Mouse (Mus musculus): ENCODE results near the gene Olfr214. TPM values are rescaled to one million over a fixed set of nuclear protein-coding genes. Genes with fewer than 3 reads are reported as not detected.

Olfr214 gene
- total RNA-seq (2023), result not detected

DNA sequence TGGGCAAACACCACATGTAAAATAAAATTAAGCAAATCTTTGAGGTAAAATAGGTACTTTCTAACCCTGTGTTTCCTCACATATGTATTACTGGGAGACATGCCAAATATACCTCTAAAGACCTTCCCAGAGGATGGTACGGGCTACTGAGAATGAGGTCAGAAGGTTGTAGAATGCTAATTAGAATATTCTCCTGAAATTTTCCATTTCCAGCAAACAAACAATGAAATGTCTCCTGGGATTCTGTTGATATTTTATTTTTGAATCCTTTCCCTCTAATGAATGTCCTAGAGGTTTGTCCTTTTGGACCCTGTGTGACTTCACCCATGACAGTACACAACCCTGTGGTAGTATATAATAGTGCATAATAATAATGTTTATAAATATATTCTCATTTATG, at the start of gene Olfr214:
Gene Olfr214, plus strand, starts transcription at position 301 of the 400 bp plus-strand sequence.

DNA sequence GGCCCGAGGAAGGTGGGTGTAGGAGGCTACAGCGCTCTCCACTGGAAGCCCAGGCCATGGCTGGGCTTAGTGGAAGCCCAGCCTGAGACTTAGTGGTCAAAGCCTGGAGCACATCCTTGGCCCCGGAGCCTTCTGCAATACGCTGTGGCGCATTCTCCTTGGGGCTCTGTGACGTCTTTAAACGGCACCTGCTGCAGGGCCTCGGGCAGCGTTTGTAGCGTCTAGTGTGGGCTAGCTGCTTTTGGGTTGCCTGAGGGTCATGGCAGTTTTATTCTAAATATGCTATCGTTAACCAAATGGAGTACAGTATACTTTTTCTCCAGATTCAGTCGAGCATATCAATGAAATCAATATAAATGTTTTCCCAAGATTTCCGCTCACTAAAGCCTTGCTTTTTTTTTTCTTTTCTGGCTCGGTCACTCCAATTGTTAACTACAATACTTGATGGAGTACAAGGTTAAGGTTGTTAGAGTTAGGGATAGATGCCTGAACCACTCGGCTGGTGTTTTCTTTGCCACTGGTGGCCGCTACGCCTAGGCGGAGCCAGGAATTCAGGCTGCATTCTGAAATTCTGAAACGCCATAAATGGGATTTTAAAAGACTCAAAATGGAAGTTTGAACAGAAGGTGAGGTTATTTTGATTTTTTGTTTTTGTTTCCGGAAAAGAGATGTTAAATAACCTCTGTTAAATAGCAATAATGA, 47.6 kb upstream of the Olfr214 start, which contains the start of gene Olfr212:
Gene Olfr212, plus strand, starts transcription at position 215 of the 702 bp plus-strand sequence.

DNA sequence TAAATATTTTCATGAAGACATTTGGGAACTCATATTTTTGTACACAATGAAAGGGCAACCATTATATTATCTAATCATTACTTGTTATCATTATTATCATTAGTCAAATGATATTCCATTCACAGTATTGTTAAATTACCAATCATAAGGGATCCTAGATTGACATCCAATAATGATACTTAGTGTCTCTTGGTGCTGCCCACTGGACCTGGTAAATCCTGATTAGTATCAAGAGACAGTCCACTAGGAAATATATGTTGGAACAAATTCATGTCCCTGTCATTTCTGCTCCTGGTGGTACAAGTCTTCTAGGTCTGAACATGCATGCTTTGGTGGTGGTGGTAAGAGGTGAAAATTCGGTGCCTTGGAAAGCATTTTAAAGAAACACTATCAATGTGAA, 15.9 kb upstream of the Olfr214 start, which contains the start of gene Olfr213:
Gene Olfr213, plus strand, starts transcription at position 301 of the 400 bp plus-strand sequence.

DNA sequence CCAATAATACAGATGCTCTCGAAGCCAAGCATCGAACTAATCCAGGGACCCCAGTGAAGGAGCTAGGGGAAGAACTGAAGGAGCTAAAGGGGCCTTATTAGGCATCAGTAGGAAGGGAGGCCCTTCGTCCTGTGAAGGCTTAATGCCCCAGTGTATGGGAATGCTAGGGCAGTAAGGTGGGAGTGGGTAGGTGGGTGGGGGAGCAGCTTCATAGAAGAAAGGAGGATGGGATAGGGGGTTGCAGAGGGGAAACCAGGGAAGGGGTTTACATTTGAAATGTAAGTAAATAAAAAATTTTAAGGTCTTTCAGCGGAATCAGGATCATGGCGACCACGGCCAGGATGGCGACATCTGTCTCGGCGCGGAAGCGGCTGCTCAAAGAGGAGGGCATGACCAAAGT, 3.2 kb upstream of the Olfr214 start, which contains the start of gene Gm5580:
Gene Gm5580, plus strand, starts transcription at position 301 of the 400 bp plus-strand sequence.

DNA sequence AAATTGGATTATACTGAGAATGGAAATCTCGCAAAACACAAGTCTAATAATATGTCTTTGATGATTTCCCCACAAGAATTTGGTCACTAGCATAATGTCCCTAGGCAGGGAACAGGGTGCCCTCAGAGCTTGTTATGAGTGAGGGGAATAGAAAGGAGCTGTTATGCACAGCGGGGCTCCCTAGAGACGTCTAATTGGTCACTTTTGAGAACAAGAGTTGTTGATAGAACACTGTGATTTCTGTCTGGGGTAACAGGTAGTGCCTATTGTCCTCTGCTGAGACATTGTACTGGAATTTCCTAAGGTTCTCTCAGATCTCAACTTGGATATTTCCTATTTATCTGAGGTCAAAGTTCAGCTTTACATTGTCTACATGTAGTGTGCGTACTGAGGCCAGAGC, 30.1 kb downstream of the Olfr214 start, which contains the start of gene Olfr215:
Gene Olfr215, minus strand, starts transcription at position 101 of the 400 bp plus-strand sequence.

Other genes starting within 250 kb of the Olfr214 start
- 10 to 100 TPM; 20.5 to 22.5 TPM for gene March8, start 216.2 kb upstream of the Olfr214 start, total RNA-seq (2023)
- gene Alox5, start 93.1 kb upstream of the Olfr214 start, total RNA-seq (2023), result 100 to 1,000 TPM; 239 to 243 TPM
- gene Olfr211, start 65.1 kb upstream of the Olfr214 start, total RNA-seq (2023), result not detected
- gene Olfr212, start 47.7 kb upstream of the Olfr214 start, total RNA-seq (2023), result under 1 TPM; 0.53 to 0.79 TPM
- gene Olfr213, start 15.8 kb upstream of the Olfr214 start, total RNA-seq (2023), result not detected
- gene Gm5580, start 3.1 kb upstream of the Olfr214 start, total RNA-seq (2023), result 1 to 10 TPM; 2.0 to 2.6 TPM
- not detected for gene Olfr215, start 30.0 kb downstream of the Olfr214 start, total RNA-seq (2023)
- gene Zfp422, start 74.8 kb downstream of the Olfr214 start, total RNA-seq (2023), result 10 to 100 TPM; 12.6 to 13.6 TPM
- not detected for gene Depp1, start 96.4 kb downstream of the Olfr214 start, total RNA-seq (2023)
- 100 to 1,000 TPM in 1 of 2 experiments, 10 to 100 TPM in 1; 97.6 to 122 TPM for gene Rassf4, start 119.7 kb downstream of the Olfr214 start, total RNA-seq (2023)
- under 1 TPM; 0.24 to 0.26 TPM for gene Tmem72, start 162.7 kb downstream of the Olfr214 start, total RNA-seq (2023)

Measured in neutrophil, adult 83 days (primary cell).